Mouse (Mus musculus): Measurements from ENCODE around the gene Cacng1.

Cacng1 gene

DNA sequence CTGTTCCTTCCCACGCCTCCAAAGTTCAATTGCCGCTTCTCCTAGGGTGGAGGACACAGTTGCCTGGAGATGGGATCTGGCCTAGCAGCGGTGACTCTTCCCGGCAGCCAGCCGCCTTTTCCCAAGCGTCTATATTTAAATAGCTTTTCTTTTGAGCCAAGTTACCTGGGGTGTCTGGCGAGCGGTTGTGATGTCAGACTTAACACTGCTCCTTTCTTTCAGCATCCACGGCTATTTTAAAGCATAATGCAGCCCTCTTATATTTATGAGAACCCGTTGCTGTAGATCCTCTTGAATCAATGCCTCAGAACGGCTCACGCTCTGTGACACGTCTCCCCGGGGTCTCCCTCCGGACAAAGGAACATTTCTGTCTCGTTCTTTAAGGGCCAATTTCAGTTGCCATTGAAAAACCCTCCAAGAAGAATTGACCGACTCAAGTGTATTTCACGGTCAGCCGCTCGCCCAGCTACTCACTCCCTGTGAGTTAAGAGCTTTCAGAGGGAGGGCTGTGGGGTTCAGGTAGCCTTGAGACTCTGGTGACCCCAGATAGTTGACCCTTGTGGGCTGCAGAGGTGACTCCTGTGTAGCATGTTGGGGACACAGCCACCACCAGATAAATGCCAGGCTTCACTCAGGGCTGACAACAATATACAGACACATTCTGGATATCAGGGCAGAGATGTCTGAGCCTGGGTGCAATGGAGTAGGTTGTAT is 8.3 kb downstream of the Cacng1 start:
- no peak for DNase-seq

GRCm38 (mm10) chr11:107705476-107706074 is 10.7 kb downstream of the Cacng1 start:
- DNase-seq, result peak; percentile 12 to 21

GRCm38 (mm10) chr11:107705060-107705459 is 11.3 kb downstream of the Cacng1 start:
- DNase-seq, result no peak

DNA sequence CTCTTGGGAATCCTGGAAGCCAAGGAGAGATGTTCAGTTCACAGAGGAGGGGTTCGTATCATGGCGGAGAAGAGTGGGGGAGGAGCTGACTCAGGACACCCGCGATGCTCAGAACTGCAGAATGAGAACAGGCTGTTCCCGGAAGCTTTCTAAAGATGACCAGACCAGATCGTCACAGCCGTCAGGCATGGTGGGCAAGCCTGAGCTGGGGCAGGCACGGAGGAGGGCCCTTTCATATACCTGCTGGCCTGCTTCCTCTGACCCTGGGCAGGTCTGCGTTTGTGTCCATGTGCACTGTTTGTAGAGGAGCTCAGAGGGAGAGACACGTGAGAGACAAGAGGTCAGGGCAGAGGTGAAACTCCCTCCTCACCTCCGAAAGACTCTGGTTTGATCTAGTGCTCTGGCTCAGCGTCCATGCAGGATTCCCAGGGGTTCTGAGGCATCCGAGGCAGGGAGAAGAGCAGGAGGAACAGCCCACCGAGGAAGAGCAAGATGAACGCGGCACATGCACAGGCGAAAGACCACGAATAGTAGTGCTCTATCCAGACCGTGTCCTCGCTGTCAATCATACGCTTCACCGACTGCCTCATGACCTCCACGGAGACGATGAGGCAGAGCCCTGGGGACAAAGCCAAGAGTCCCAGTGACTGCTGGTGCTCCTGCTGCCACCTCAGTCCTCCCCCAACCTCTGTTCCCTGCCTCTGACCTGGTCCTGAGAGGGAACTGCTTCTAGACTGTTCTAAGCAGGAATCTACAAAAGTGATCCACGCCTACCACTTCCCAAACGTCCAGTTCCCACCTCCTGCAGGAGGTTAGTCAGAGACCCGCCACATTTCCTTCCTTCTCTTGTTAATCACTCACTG is 12.8 kb downstream of the Cacng1 start:
- peak; percentile 51 to 59 for DNase-seq

GRCm38 (mm10) chr11:107699967-107700366 is 16.4 kb downstream of the Cacng1 start:
- no peak for DNase-seq

DNA sequence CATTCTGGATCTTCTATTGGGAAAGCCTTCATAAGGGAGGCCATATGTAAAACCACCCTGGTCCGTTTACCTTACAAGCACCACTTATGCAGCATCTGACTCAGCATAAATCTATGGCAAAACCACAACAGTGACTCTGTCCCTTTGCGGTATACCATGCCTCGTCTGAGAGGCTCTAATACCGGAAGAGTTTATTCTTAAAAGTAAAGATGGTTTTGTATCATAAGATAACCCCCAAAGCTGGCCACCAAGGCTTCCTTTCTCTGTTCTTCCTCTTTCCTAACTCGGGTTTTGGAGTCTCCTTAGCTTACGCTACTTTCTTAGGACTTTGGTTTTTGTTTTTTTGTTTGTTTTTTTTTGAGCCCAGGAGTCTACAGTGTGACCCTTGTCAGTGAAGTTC is 23.0 kb downstream of the Cacng1 start:
- DNase-seq, result no peak

GRCm38 (mm10) chr11:107691569-107691968 is 24.8 kb downstream of the Cacng1 start:
- DNase-seq, result peak; percentile 10 to 56

DNA sequence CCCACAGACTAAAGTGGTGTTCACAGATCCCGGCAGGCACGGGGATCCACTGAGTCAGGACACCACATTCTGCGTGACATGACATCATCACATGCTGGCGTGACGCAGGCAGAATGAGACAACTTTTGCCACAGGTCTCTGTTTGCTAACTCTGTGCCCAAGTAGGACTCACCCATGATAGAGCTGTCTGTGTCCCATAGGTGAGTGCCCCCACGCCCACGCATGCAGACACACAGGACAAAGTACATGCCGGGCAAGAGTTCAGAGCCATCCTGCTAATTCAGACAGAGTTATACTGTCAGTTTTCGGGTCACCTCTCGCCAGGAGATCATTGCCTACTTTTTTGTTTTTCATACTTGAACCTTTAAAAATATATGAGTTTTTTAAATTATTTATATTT is 27.8 kb downstream of the Cacng1 start:
- no peak for DNase-seq

DNA sequence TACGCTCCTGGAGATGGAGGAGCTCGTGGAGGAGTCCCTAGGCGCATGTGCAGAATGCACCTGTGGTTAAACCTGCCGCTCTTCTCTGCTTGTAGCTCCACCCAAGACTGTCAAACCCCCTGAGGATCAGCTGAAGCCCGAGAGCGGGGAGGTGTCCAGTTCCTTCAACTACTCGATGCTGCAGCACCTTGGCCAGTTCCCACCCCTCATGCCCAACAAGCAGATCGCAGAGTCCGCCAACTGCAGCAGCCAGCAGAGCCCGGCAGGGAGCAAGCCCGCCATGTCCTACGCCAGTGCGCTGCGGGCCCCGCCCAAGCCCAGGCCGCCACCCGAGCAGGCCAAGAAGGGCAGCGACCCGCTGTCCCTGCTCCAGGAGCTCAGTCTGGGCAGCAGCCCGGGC is 30.0 kb downstream of the Cacng1 start:
- no peak for DNase-seq

DNA sequence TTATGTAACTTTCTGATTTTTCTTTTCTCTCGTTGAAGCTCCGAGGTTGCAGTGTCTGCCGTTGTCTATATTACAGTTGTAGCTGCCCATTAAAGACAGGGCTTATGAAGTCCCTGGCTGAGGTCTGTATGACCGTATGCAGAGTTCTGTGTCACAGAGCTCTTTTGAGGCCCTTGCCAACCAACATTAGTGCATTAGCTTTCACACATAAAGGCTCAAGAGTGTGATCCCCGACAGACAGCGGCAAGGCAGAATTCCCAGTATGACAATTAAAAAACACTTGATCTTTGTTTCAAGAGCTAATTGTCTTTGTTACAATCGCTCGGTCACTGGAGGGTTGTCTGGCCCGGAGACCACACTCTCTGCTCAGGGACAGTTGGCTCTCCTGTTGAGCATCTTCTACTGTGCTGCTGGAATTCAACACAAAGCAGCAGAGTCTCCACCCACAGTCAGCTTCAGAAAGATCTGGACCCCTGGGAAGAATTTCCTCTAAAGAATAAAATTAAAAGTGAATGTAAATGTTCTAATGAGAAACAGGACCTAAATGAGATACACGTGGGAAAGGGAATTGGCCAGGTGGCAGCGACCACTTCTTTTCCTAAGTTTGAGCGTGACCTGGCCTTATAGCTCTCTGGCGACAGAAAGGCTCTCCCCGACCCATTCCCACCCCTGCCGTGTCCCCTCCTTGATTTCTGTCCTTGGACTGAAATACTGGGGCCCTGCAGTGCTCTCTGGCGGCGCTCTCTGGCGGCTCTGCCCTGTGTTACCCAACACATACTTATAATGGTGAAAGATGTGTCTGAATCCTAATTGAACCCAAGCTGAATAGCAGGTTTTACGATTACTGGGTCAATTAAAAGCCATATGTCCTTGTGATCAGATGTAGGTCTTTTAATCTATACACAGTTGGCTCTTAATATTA is 32.5 kb downstream of the Cacng1 start:
- DNase-seq, result no peak

- DNase-seq, result no peak
Observed at GRCm38 (mm10) chr11:107682694-107683355, 33.5 kb downstream of the Cacng1 start.

GRCm38 (mm10) chr11:107676207-107676940 is 39.9 kb downstream of the Cacng1 start:
- DNase-seq, result no peak

- no peak for DNase-seq
Observed at GRCm38 (mm10) chr11:107675246-107675645, 41.1 kb downstream of the Cacng1 start.

GRCm38 (mm10) chr11:107674601-107675000 is 41.7 kb downstream of the Cacng1 start:
- no peak for DNase-seq

DNA sequence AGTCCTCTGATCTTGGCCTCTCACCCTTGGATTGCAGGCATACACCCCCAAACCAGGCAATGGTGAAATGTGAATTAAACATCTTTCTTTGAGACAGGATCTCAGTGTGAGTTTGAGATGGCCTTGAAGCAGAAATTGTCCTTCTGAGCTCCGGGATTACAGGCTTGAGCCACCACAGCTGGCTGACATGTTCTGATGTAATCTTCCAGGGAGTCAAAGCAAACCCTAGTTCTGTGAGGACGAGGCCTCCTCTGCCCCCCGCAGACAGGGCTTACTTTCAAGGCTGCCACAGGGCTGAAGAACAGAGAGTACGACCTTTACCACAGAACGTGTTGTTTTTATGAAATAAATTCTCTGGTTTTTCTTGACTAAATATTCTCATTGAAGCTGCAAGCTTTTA is 42.3 kb downstream of the Cacng1 start:
- peak in 1 of 2 experiments; percentile 24 for DNase-seq

DNA sequence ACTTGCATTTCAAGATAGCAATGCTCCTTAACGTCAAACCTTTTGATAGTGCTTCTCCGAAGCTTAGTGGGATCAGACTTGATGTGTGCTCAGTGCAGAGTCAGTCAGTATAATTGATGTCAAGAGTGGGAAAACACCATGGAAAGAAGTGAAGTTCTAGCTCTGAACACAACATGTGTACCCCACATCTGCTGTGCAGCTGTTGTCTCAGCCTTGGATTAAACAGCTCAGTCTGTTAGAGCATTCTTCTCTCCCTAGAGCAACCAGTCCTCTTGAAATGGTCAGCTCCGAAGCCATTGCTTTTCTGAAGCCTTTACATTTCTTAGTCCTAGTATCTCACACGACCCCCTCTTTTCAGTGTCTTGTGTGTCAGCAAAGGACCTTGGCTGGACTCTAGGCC is 47.3 kb downstream of the Cacng1 start:
- DNase-seq, result no peak

DNA sequence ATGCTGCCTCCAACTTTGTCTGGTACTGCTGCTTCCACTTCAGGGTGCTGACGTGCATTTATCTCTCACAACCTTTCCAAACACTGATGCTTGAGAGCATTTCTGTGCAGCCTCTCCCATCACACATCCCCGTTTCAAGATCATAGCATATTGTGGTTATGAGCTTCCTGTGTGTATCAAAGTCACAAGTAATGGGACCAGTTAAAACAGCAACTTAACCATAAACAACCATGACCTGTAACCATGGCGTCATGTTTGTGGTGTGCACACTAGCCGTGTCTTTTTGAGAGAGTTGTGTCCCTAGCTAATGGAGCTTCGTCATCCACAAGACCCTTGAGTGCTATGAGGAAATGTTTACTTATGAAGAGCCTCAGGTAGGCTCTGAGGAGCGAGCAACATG is 48.1 kb downstream of the Cacng1 start:
- no peak for DNase-seq

DNA sequence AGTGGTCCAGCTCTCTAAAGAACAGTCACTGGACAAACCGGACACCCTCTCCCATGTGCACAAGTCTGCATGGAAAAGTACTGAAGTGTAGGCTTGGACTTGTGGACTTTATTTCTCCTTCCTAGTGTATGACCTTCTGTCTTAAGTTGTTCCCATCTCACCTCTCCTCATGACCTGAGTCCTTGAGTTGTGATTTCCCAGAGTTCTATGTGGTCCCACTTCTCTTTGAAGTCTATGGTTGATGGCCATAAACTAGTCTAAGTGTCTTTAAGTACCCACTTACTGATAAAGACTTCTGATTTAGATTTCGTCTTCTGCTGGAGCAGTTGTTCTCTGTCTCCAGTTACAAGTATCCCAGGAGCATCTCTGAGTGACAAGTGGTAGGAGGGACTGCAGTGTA is 48.8 kb downstream of the Cacng1 start:
- DNase-seq, result no peak

DNA sequence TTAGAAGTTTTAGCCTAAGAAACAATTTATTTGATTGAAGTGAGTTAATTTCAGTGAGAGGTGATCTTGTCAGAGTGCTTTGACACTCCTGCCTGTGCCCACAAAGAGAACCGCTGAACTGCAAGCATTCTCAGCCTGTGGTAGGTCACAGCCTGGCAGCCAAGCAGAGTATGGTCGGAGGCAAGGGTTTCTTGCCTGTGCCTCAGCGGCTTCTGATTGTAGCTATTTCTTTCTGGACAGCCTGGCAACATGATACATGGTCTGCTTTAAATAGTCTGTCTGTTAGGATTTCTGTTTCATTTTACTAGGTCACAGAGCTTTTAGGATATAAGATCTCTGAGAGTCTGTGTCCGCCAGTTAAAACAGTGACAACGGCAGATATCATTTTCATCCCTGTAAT is 53.7 kb downstream of the Cacng1 start:
- DNase-seq, result no peak

GRCm38 (mm10) chr11:107660452-107660851 is 55.9 kb downstream of the Cacng1 start:
- DNase-seq, result no peak

DNA sequence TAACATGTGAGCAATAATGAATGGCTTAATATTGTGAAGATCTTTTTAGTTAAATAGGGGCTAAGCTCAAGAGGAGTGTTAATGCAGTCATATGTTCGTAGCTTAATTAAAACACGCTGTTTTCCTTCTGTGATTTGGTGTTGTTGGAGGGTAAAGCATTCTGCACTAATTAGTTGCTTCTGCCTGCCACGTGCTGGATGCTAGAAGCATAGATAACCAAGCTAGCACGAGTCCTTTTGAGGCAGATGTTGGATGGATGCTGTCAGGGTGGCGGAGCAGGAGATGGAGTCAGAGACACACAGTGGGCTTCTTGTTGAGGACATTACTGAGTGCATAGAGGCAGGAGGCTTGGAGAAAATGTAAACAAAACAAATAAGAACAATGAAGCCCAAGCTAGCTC is 59.2 kb downstream of the Cacng1 start:
- DNase-seq, result no peak
